Mouse (Mus musculus) kidney, embryonic 15.5 days (tissue): ENCODE measurements at regions not wholly inside any gene's neighbourhood (a gene's known extent, or its start where the extent isn't known, plus 50 kb on each side); places are given as distances from the start of the nearest gene placed in this dataset.

Experiments used
- ATAC-seq: fragments of 200-750 bp; cut with Nextera tagmentation; replicated peaks from 2 replicates; pipeline ENCODE4 v1.8.0; 2017; ENCODE audit warnings: moderate TSS enrichment; ENCODE audit not compliant: low FRiP score
- H3K27ac ChIP-seq: fragments of 300-500 bp; sonication (generic); 2 replicates; pipeline ENCODE4 v1.5.1; 2015; ENCODE audit warnings: mild to moderate bottlenecking, inconsistent platforms
- H3K27me3 ChIP-seq: fragments of 300-500 bp; sonication (generic); 2 replicates; pipeline ENCODE4 v1.6.1; 2015; ENCODE audit warnings: inconsistent platforms
- H3K36me3 ChIP-seq: fragments of 300-500 bp; sonication (generic); 2 replicates; pipeline ENCODE4 v1.6.1; 2015; ENCODE audit warnings: inconsistent platforms
- H3K4me1 ChIP-seq: fragments of 300-500 bp; sonication (generic); 2 replicates; pipeline ENCODE4 v1.6.1; 2015; ENCODE audit warnings: inconsistent platforms
- H3K4me2 ChIP-seq: fragments of 300-500 bp; sonication (generic); 2 replicates; pipeline ENCODE4 v1.6.1; 2015; ENCODE audit warnings: moderate library complexity, mild to moderate bottlenecking, inconsistent platforms
- H3K4me3 ChIP-seq: fragments of 300-500 bp; sonication (generic); replicated peaks from 2 replicates; pipeline ENCODE4 v1.5.1; 2015; ENCODE audit warnings: mild to moderate bottlenecking, inconsistent platforms
- H3K9ac ChIP-seq: fragments of 300-500 bp; sonication (generic); 2 replicates; pipeline ENCODE4 v1.6.1; 2015; ENCODE audit warnings: mild to moderate bottlenecking, inconsistent platforms
- H3K9me3 ChIP-seq: fragments of 300-500 bp; sonication (generic); replicated peaks from 2 replicates; pipeline ENCODE4 v1.6.1; 2016; ENCODE audit warnings: inconsistent platforms
- WGBS: fragments of 180-500 bp; shearing (Covaris S2); methylation state at CpG from one replicate; pipeline ENCODE4 v1.1.7; 2015; ENCODE audit warnings: mixed read lengths; 5-methylcytosine and 5-hydroxymethylcytosine counted together

DNA sequence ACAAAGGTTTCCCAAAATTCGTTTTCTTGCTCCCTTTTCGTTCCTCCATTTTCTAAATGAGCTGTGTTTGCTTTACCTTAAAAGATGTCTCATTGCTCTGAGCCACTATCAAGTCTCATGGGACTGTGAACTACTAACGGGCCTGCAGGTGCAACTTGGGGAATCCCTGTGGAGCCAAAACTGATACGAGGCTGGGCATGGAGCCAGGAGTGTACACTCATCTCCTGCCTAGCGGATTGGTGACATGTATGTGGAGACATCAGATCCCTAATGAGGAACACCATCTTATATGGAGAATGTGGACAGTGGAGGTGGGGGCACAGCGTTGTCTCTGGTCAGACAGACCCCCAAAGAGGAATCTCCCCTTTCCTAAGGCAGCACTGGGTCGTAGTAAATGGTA is 119.6 kb upstream of the Nt5e start:
- Histone ChIP-seq H3K27me3 (no peaks in the 10 kb centered on the region), H3K4me2 (no peak overlapping the region), H3K4me3 (no peak overlapping the region), H3K27ac (no peak overlapping the region), H3K36me3 (no peaks in the 10 kb centered on the region), H3K9me3 (no peaks in the 10 kb centered on the region), H3K9ac (no peak overlapping the region), H3K4me1 (no peaks in the 10 kb centered on the region)
- 77% methylated on average over 7 of the region's 7 CpGs for WGBS
- ATAC-seq: no peak

DNA sequence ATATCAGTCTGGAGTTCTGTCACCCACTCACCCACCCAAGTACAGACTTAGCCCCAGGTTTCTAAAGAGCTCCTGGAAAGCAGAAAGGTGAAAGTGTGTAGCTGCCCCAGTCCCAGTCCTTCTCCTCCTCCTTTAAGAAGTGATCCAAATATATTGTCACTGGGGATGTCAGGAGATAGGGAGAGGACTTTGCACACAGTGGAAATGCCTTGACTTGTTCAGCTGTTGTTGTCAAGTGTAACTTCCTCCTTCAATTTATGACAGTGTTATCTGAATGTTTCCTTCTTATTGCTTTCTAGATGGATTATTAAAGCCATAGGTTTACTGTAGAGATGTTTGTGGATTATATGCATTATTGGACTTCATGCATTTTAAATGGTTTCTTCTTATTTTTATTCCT is 119.0 kb upstream of the Nt5e start:
- Histone ChIP-seq H3K4me2 (no peak overlapping the region), H3K27ac (no peak overlapping the region), H3K27me3 (no peaks in the 10 kb centered on the region), H3K4me3 (no peak overlapping the region), H3K9me3 (no peaks in the 10 kb centered on the region), H3K9ac (no peak overlapping the region), H3K36me3 (no peaks in the 10 kb centered on the region), H3K4me1 (no peaks in the 10 kb centered on the region)
- ATAC-seq: no peak

DNA sequence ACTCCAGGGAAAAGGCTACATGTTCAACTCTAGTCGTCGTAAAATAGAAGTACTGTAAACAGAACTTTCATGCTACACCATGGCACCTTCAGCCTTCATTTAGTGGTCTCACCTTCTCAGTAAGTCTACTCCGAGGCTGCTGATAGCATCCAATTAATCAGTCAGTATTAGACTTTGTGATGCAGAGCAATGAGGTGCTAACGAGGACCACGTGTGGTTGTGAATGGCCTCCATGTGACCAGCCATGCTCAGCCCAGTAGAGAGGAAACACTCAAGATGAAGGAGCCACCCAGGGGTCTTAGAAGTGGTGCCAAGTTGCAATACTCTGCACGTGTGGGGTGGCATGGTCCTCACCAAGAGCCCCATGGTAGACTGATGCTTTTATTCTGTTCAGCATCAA is 112.2 kb upstream of the Nt5e start:
- Histone ChIP-seq H3K9ac (no peak overlapping the region), H3K4me3 (no peak overlapping the region), H3K4me2 (no peak overlapping the region), H3K4me1 (no peaks in the 10 kb centered on the region), H3K27ac (no peak overlapping the region), H3K27me3 (no peaks in the 10 kb centered on the region), H3K36me3 (no peaks in the 10 kb centered on the region), H3K9me3 (no peaks in the 10 kb centered on the region)
- no peak for ATAC-seq
- 56% methylated on average over 6 of the region's 6 CpGs for WGBS

DNA sequence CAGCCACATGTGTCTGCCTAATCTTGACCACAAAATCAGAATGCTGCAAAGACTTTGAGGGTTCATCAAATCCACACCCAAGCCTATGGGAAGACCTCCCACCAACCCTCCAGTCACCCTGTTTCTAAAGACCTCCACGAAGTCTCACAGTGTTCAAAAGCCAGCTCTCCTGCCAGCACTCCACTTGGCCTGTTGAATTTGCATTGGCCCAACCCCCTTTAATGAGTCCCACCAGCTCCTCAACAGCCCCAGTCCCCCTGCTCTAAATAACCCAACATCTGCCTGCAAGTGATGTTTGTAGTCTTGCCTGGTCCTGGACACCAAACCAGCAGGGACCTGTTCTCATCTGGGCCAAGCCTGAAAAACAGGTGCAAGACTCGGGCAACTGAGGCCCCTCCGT is 106.6 kb upstream of the Nt5e start:
- Histone ChIP-seq H3K9me3 (no peaks in the 10 kb centered on the region), H3K36me3 (no peaks in the 10 kb centered on the region), H3K4me2 (no peak overlapping the region), H3K4me3 (no peak overlapping the region), H3K9ac (no peak overlapping the region), H3K4me1 (no peaks in the 10 kb centered on the region), H3K27ac (no peak overlapping the region), H3K27me3 (no peaks in the 10 kb centered on the region)
- no peak for ATAC-seq
- 75% methylated on average over 3 of the region's 3 CpGs for WGBS

DNA sequence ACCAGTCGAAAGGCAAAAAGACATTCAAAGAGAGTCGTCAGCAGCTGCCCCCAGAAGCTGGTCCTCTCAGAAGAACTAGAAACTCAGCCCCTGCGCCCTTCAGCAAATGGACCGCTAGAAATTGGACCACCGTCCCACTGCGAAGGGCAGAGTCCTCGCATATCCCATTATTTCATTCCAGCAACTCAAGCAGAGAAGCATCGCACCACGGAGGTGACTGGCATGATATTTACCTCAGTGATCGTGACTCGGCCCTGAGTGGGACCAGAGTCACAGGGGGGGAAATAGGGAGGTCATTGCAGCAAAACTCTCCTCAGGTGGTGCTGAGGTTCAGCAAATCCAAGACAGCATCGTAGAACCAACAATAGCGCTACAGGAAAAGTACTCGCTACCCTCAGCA is 105.7 kb upstream of the Nt5e start:
- Histone ChIP-seq H3K9me3 (no peaks in the 10 kb centered on the region), H3K27me3 (no peaks in the 10 kb centered on the region), H3K36me3 (no peaks in the 10 kb centered on the region), H3K9ac (no peak overlapping the region), H3K4me3 (no peak overlapping the region), H3K27ac (no peak overlapping the region), H3K4me1 (no peaks in the 10 kb centered on the region), H3K4me2 (no peak overlapping the region)
- WGBS: 81% methylated on average over 14 of the region's 14 CpGs
- ATAC-seq: no peak

DNA sequence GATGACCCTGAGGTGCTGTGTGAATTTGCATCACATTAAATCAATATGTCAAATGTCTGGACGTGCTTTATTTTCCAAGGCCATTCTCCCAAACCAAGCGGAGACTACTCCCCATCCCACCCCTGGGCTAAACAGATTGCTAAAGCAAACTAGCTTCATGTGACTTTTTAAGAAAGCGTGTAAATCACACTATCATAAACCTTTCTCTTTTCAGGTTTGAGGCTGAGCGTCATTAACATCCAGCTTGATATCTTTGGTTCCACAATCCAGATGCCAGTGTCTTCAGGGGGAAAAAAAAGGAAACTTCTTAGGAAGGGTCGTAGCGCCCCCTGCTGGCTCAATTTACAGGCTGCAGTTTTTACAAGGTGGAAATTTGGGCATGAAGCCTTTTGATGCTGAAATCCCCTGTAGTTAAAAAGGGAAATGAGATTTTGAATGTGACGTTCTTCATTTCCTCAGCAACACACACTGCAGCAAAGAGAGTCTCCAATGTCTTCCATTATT is 105.1 kb upstream of the Nt5e start:
- H3K27ac ChIP-seq: no peak overlapping the region
- no peaks in the 10 kb centered on the region for H3K4me1 ChIP-seq
- no peak overlapping the region for H3K4me3 ChIP-seq
- 11% methylated on average over 7 of the region's 7 CpGs for WGBS
- H3K9me3 ChIP-seq: no peaks in the 10 kb centered on the region
- H3K4me2 ChIP-seq: no peak overlapping the region
- no peaks in the 10 kb centered on the region for H3K36me3 ChIP-seq
- ATAC-seq: 0 out of 2 replicates have a peak, but pooled peaks have one; percentile 22
- no peak overlapping the region for H3K9ac ChIP-seq
- no peaks in the 10 kb centered on the region for H3K27me3 ChIP-seq

DNA sequence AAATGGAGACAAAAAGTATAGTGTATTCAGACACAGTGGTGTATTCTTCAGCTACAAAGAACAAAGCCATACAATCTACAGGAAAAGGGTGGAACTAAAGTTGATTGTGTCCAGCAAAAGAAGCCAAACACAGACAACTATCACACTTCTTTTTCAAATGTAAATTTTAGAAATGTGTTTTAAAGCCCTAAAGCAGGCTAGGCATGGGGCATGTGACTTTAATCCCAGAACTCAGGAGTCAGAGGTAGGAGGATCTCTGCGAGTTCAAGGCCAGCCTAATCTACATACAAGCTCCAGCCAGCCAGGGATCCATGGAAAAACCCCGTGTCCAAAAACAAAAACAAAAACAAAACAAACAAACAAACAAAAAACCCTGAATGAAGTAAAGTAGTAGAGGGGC is 89.9 kb upstream of the Nt5e start:
- no peak overlapping the region for H3K9ac ChIP-seq
- H3K4me2 ChIP-seq: no peak overlapping the region
- H3K4me1 ChIP-seq: peaks cover 9% of the 10 kb centered on the region
- no peak overlapping the region for H3K4me3 ChIP-seq
- no peaks in the 10 kb centered on the region for H3K9me3 ChIP-seq
- H3K36me3 ChIP-seq: no peaks in the 10 kb centered on the region
- no peak overlapping the region for H3K27ac ChIP-seq
- H3K27me3 ChIP-seq: no peaks in the 10 kb centered on the region
- no peak for ATAC-seq
- WGBS: 77% methylated on average over 2 of the region's 2 CpGs

DNA sequence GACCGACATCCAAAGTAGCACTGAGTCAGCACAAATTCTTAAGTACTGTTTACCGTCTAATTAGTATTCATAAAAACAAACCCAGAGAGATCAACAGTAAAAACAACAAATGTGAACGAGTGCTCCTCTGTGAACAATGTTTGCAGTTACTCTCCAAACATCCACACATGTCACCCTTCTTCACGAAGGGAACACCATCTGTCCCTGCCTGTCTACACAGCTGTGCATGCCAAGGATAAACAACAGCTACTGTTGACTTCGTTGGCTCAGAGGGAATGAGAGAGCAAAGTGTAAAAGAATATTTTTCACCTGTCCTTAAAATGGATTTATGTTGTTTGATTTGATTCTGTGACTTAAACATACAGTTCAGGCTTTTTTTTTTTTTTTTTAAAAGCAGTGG is 88.7 kb upstream of the Nt5e start:
- Histone ChIP-seq H3K9me3 (no peaks in the 10 kb centered on the region), H3K4me1 (peaks cover 9% of the 10 kb centered on the region), H3K36me3 (no peaks in the 10 kb centered on the region), H3K27ac (no peak overlapping the region), H3K4me2 (no peak overlapping the region), H3K4me3 (no peak overlapping the region), H3K9ac (no peak overlapping the region), H3K27me3 (peaks cover 4% of the 10 kb centered on the region; the same call in 1 of the 2 replicates)
- 68% methylated on average over 5 of the region's 5 CpGs for WGBS
- no peak for ATAC-seq

DNA sequence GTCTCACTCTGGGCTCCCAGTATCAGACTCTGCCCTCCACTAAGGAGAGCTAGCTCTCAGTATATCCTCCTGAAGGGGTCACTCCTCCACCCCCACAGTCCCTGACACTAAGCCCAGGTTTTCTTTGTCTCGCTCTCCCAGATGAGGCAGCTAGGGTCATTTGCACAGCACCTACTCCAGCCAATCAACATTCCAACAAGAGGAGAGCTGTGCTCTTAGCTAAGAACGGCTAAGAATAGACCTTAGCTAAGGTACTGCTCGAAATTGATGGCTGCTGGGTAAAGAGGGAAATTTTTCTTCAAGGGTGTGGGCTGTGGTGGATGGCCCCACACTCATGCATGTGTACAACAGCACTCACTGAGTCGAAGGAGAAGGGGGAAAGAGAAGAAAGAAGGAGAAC is 86.3 kb upstream of the Nt5e start:
- Histone ChIP-seq H3K4me2 (peak overlapping the region; percentile 68), H3K9ac (0 out of 2 replicates have a peak overlapping the region, but pooled peaks have one; percentile 36), H3K27me3 (peaks cover 4% of the 10 kb centered on the region; the same call in 1 of the 2 replicates), H3K4me1 (peaks cover 9% of the 10 kb centered on the region), H3K9me3 (no peaks in the 10 kb centered on the region), H3K27ac (no peak overlapping the region), H3K4me3 (peak overlapping the region; percentile 47; the same call in 1 of the 2 replicates), H3K36me3 (no peaks in the 10 kb centered on the region)
- WGBS: 4% methylated on average over 4 of the region's 4 CpGs
- ATAC-seq: peak; percentile 42

DNA sequence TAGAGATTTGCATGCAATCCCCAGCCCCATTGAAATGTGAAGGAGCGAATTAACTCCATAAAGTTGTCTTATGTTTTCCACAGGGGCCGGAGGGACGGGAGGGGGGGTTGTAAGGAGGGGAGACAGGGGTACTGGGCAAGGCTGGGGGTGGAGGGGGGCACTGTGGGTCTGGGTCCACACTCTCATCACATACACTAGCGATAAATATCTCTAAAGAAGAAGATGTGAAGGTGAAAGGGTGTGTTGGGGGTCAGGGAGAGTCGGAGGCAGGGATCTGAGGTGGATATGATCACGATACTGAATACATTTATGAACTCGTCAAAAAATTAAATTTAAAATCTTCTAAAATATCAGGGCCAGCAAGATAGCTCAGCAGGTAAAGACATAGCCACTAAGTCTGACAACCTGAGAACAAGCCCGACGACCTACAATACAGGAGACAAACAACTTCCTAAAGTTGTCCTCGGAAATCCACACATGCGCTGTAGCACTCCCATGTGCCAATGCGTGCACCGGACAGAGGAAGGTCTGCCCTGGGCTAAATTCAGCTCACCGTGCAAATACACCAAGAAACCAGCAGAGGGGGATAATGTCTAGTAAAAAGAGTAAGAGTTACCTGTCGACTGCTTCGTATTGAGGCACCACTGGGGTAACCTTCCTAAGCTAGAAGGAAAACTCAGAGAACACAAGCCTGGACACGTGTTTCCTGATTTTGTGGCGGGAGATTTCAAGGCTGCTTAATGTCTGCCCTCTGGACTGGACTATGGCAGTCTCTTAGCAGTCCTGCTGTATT is 85.6 kb upstream of the Nt5e start:
- 3% methylated on average over 18 of the region's 18 CpGs for WGBS
- Histone ChIP-seq H3K4me2 (peak overlapping the region; percentile 68), H3K9ac (peak overlapping the region; percentile 36; the same call in 1 of the 2 replicates), H3K27me3 (peaks cover 4% of the 10 kb centered on the region; the same call in 1 of the 2 replicates), H3K4me1 (peaks cover 9% of the 10 kb centered on the region), H3K27ac (no peak overlapping the region), H3K4me3 (peak overlapping the region; percentile 47), H3K9me3 (no peaks in the 10 kb centered on the region), H3K36me3 (no peaks in the 10 kb centered on the region)
- peak; percentile 97 for ATAC-seq

DNA sequence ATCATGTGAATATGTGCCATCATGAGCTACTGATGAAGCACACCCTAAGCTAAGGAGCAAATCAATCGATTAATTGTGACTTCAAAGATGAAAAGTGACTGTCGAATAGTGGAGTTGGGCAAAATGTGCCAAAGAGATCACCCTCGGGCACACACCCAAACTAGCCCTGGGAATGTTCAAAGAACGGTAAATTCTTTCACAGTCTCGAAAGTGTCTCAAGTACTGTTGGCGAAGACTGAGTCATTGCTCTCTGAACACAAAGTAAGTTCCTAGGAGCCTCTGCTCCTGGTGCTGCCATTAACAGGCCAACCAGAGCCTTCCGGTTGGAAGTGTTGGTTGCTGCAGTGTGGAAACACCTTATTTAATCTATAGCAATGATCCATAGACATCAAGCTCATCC is 84.5 kb upstream of the Nt5e start:
- Histone ChIP-seq H3K27me3 (peaks cover 4% of the 10 kb centered on the region; the same call in 1 of the 2 replicates), H3K9ac (no peak overlapping the region), H3K9me3 (no peaks in the 10 kb centered on the region), H3K4me2 (no peak overlapping the region), H3K4me3 (no peak overlapping the region), H3K27ac (no peak overlapping the region), H3K36me3 (no peaks in the 10 kb centered on the region), H3K4me1 (peaks cover 9% of the 10 kb centered on the region)
- WGBS: 86% methylated on average over 7 of the region's 7 CpGs
- no peak for ATAC-seq

DNA sequence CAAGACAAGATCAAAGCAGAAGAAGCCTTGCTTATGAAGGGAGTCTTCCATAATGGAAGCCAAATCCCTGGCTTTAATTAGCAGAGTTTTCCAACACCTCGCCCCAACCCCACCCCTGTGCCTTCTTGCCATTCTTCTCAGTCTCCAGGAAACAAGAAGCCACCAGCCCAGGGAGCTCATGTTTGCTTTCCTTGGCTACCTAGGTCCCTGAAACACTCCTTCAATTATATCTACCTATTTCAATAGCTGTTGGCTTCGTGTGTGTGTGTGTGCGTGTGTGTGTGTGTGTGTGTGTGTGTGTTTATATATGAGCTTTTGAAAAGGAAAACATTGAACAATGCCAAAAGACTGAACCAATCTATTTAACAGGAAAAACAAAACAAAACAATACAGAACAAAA is 82.5 kb upstream of the Nt5e start:
- no peak overlapping the region for H3K4me3 ChIP-seq
- H3K36me3 ChIP-seq: no peaks in the 10 kb centered on the region
- H3K27me3 ChIP-seq: peaks cover 4% of the 10 kb centered on the region; the same call in 1 of the 2 replicates
- H3K4me2 ChIP-seq: no peak overlapping the region
- no peak overlapping the region for H3K27ac ChIP-seq
- 84% methylated on average over 3 of the region's 3 CpGs for WGBS
- H3K4me1 ChIP-seq: peaks cover 9% of the 10 kb centered on the region
- no peak overlapping the region for H3K9ac ChIP-seq
- H3K9me3 ChIP-seq: no peaks in the 10 kb centered on the region
- no peak for ATAC-seq

DNA sequence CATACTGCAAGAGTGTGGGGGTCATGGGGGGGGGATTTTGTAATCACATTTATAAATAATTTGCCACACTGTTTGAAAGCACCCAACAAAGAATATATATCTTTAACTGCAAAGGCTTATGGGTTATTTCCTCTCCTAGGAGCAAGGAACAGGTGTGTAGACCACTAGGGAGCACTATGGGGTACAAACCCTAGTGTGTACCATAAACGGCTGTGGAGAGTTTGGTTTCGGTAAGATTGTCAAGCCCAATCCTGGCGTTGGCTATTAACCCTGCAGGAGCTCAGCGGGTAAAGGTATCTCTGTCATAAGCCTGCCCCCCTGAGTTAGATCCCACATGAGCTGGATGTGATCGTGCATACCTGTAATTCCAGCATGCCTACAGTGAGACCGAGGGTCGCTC is 71.0 kb upstream of the Nt5e start:
- Histone ChIP-seq H3K4me1 (no peaks in the 10 kb centered on the region), H3K27me3 (no peaks in the 10 kb centered on the region), H3K4me3 (no peak overlapping the region), H3K9ac (no peak overlapping the region), H3K36me3 (no peaks in the 10 kb centered on the region), H3K4me2 (no peak overlapping the region), H3K9me3 (no peaks in the 10 kb centered on the region), H3K27ac (no peak overlapping the region)
- 79% methylated on average over 7 of the region's 7 CpGs for WGBS
- no peak for ATAC-seq
